Mouse (Mus musculus) T-cell, adult 2 months (primary cell): ENCODE data around the gene Sp9.
A peak's percentile ranks its signal among the peaks of the same experiment; 100 is the strongest.

Experiments used
- DNase-seq: peaks from one replicate; pipeline ENCODE4 v3.0.0; 2022; ENCODE audit warnings: low spot score

Gene Sp9

GRCm38 (mm10) chr2:73271459-73272161, at the start of gene Sp9:
Gene Sp9 (plus strand): TSS chr2:73271925.
- DNase-seq, result peak; percentile 26

DNA sequence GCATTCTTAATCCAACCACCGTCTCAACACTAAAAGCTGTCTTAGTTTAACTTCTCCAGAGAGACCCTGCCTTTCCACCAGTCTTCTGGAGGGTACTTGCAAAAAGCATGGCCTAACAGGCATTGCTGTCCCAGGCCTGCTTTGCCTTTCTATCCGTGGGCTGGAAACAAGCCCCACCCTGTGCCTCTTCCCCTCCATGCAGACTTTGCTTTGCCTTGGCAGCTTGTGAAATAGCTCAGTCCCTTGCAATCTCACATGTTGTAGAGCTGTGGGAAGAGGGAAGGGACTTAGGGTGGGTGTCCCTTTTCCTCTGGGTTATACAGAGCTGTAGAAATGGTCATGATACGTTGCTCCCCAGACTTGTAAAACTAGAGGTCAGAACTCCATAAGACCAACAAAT, 40.6 kb upstream of the Sp9 start:
- no peak for DNase-seq

- no peak for DNase-seq
These were observed 30.4 kb upstream of the Sp9 start for GRCm38 (mm10) chr2:73241299-73241698.

DNA sequence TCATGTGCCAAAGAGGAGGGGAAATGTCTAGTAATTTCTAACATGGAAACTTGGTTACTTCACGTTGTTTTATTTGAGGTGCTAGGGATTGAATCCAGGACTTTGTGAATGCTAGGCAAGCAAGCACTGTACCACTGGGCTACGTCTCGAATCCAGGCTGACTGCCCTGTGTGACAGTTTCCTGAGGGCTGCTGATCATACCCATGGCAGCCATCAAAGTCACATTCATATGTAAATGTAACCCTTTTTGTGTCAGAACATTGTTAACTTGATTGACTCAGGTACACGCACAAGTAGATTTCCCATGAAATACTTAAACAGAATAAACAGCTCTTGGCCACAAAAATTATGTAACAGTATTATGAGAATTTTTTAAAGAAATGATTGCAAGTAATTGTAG, 23.0 kb upstream of the Sp9 start:
- no peak for DNase-seq

GRCm38 (mm10) chr2:73263172-73263765, 8.5 kb upstream of the Sp9 start:
- no peak for DNase-seq

GRCm38 (mm10) chr2:73263794-73264610, 7.7 kb upstream of the Sp9 start:
- no peak for DNase-seq

- no peak for DNase-seq
These were observed 7.0 kb upstream of the Sp9 start for GRCm38 (mm10) chr2:73264611-73265195.

GRCm38 (mm10) chr2:73266011-73266410, 5.7 kb upstream of the Sp9 start:
- no peak for DNase-seq

GRCm38 (mm10) chr2:73266623-73267022, 5.1 kb upstream of the Sp9 start:
- no peak for DNase-seq

DNA sequence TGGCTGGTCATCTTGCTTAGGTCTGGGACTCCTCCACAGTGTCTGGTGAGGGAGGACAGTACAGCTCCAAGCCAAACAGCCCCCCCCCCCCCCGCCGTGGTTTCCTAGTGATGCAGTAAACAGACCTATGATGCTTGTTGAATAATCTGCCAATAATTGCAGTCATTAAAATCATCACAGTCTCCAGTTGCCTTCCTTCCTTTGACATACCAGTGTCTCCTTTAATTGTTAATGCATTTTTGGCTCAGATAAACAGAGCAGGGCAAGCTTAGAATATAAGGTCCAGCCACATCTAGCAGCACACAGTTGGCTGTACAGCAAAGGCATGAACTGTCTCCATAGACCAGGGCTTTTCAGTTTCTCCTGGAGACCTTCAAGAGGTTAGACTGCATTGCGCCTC, 4.5 kb upstream of the Sp9 start:
- no peak for DNase-seq

DNA sequence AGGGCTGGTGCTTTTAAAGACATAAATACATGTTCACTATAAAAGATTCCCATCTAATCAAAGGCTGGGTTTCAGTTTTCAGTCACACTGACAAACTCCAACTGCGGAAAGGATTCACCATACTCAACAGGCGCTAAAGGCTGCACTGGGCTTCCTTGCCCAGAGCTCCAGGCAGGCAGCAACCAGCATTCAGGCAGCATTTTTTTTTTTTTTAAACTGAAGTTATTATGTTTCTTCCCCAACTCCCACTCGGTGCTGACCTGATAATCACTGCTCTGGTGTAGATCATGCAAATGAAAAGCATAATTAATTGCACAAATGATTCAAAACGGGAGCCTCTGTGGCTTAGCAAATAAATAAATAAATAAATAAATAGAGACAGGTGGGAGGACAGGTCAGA, 3.9 kb upstream of the Sp9 start:
- no peak for DNase-seq

DNA sequence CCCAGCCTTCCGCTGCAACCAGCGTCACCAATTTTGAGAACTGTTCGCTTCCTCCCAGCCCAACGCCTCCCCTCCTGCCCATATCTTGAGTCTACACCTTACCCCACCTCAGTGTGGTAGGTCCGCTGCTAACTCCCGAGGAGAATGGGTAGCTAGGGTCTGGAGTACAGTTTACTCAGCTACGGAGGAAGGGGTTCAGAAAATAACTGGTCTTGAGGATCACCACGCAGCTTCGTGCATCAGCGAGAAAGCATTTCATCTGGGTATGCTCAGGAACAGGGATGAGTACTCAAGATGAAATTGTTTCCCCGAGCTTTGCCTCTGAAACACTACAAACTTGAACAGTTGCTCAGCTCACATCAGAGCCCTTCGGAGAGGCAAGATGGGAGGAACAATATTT, 3.4 kb upstream of the Sp9 start:
- DNase-seq, result no peak

DNA sequence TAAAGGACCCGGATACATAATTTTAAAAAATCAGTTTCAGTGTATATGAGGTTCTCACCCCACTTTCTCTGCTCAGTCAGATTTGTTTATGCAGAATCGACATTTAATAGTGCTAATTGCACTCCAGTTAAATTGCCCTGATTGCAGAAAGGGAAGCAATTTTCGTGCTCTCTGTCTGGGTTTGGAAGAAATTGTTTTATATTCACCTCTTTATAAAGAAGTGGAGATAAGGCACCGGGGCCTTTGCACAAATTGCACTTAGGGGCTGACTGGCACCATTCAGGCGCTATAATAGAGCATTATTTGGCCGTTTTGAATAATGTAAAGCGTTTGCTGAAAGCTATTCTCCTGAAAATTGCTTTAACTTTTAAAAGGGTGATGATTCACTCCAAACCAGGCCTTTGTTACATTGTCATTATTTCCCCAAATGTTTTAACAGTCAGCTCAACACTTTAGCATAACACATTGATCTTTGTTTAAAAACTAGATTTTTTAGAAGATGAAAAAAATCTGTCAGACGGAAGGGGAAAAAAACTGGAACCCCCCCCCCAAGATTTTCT, 2.8 kb upstream of the Sp9 start:
- DNase-seq, result no peak

DNA sequence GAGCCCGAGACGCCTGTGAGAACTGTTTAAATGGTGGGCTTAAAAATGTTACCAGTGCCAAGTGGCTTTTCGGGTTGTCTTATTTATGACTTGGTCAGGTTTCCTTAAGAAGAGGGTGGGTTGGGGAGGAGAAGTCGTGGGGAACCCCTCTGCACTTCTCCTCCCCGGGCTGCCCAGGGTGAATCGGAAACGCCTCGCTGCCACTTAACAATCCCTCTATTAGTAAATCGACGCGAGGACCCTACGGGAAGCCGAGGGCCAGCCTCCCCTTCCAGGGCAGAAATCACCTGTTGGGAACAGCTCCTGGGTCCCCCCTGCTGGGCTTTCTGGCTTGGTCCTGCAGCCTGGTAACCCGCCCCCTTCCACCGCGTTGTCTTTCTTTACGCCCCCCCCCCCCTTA, 2.1 kb upstream of the Sp9 start:
- no peak for DNase-seq

DNA sequence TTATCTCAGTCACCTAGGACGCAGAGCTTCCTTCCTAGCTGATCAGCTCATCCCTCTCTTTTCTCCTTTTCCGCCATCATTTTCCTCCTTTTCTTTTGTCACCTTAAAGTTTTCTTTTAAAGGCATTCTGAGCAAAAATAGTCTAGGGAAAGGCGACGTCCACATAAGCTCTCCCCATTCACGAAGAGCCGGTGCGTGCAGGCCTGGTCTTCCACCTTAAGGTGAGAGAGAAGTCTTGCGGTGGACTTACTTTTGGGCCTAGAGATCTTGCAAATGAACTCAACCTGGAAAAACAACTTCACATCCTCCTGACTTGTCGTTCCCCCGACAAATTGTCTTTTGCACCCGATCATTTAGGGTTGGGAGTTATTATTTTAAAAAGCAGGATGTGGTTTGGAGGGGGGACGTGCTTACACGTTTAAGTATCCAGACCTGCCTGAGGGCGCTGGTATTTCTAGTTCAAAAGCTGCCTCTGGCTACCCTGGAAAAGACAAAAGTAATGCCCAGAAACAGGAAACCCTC, 1.6 kb upstream of the Sp9 start:
- peak; percentile 52 for DNase-seq

GRCm38 (mm10) chr2:73270593-73271458, 899 bp upstream of the Sp9 start:
- DNase-seq, result no peak

DNA sequence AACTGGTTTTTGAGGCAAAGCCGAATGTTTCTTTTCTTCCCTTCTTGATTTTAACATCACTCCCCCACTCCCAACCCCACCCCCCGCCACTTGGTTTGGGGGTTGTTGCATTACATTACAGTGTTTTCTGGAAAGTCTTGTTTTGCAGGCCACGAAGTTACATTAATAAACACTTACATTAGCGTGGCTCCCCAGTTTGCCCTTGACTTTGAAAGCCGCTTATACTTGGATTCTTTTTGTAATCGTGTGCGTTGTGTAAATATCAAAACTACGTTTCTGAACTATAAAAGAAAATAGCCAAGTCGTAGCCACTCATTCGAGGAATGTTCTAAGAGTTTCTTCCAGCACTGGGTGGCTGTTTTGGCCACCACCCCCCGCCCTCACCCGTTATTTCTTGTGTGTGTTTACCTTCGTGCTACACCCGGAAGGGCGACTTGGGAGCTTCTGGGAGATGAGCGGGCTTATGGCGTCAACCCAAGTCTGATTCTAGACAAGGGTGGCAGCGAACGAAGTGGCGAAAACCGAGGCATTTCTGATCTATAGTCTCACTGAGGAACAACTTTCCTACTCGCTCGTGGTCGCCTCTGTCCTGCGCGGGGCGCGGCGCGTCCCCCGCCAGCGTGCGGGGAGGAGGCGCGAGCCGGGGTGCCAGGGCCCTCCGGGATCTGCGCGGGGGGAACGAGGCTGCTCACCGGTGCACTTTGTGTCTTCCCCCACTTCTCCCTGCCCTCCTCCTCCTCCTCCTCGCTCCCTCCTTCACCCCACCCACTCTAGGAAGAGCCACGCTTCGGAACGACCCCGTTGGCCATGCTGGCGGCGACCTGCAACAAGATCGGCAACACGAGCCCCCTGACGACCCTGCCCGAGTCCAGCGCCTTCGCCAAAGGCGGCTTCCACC, 875 bp downstream of the Sp9 start:
- no peak for DNase-seq

- no peak for DNase-seq
These were observed 1.8 kb downstream of the Sp9 start for GRCm38 (mm10) chr2:73273249-73274118.
